Mouse (Mus musculus) heart, adult 2 months (tissue): ENCODE measurements around the gene Casp7.

Experiments
- CTCF ChIP-seq: fragments of 200-600 bp; IDR thresholded peaks from 2 replicates; pipeline ENCODE4 v1.8.1; 2022; ENCODE audit warnings: antibody characterized with exemption, mild to moderate bottlenecking, moderate library complexity
- POLR2A ChIP-seq: fragments of 200-500 bp; IDR thresholded peaks from 2 replicates; pipeline ENCODE4 v1.6.1; 2011; ENCODE audit warnings: mild to moderate bottlenecking, low read depth, low read length, control low read depth; ENCODE audit not compliant: insufficient read depth

GRCm38 (mm10) chr19:56400200-56400599, 3.3 kb downstream of the Casp7 start:
- TF ChIP-seq POLR2A (no peak), CTCF (no peak)
